Mouse (Mus musculus) megakaryocyte-erythroid progenitor cell, adult 5 weeks (primary cell): ENCODE data around the gene Ryr3. TPM values are rescaled to one million over a fixed set of nuclear protein-coding genes. Genes with fewer than 3 reads are reported as not detected.

ENCODE experiments used
- polyA plus RNA-seq: library from polyadenylated mRNA; stranded (reverse); fragments of >175 nt; gene quantifications from 2 replicates; pipeline ENCODE4 v1.2.3, GENCODE M21; 2012

Ryr3 gene
- under 0.01 TPM in 1 of 2 replicates, not detected in the other for polyA plus RNA-seq

DNA sequence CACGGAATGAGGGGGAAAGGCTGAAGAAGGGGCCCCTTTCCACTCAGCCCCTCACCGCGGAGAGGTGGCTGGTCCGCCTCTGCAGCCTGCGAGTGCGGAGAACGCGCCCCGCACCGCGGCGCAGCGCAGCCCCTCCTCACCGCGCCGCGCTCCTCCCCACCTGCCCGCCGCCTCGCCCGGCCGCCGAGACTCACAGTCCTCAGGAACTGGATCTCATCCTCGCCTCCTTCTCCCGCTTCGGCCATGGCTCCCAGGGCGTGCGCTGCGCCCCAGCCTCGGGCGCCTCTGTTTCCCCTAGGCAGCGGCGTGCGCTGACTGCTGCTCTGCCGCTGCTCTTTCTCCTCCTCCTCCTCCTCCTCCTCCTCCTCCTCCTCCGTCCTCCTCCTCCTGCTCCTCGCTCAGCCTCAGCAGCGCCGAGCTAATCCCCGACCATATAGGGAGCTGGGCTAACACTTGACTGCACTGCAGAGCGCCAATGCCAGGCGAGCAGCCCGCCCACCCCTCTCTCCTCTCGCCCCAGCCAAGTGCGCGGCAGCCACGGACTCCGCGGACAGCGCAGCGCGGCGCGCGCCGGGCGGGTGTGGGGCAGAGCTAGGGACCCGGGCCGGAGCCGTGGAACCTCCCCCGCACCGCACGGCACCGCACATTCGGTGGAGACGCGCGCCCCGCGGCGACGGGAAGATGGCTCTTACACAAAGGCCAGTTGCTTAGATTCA, at the start of gene Ryr3:
Gene Ryr3 (minus strand): TSS at position 351 of the 716 bp plus-strand sequence.

Other genes starting within 250 kb of the Ryr3 start
- gene Tmco5b, start 68.6 kb upstream of the Ryr3 start, polyA plus RNA-seq: not detected in 2 replicates
- gene Fmn1, start 110.6 kb upstream of the Ryr3 start, polyA plus RNA-seq: 0.01 and 0.05 TPM in 2 replicates